In genomic region chr3:94787122-94787780, GRCm38 (mm10) we compare ENCODE assay signal across 8 mouse cellular contexts. TPM values are rescaled to one million over a fixed set of nuclear protein-coding genes. Genes with fewer than 3 reads are reported as not detected.
DNase-seq lines count a peak whose midpoint lies in the region; ATAC-seq lines count a peak whose summit lies in the region.

No protein-coding gene starts in this region.

- H3K9me3 ChIP-seq in heart, embryonic 15.5 days (replicated peaks), result no peaks in the 10 kb centered on the region
- H3K9me3 ChIP-seq in intestine, embryonic 15.5 days, result no peaks in the 10 kb centered on the region
- H3K9me3 ChIP-seq in lung, embryonic 15.5 days, result no peaks in the 10 kb centered on the region

- 7% methylated on average over 10 of the region's 11 CpGs for WGBS in heart, embryonic 15.5 days
- 4% methylated on average over 11 of the region's 11 CpGs for WGBS in intestine, embryonic 15.5 days
- 8% methylated on average over 11 of the region's 11 CpGs for WGBS in lung, embryonic 15.5 days

- peaks cover 13% of the 10 kb centered on the region for H3K27me3 ChIP-seq in heart, embryonic 15.5 days
- no peaks in the 10 kb centered on the region for H3K27me3 ChIP-seq in intestine, embryonic 15.5 days (replicated peaks)
- H3K27me3 ChIP-seq in lung, embryonic 15.5 days, result peaks cover 6% of the 10 kb centered on the region; the same call in 1 of the 2 replicates

- H3K4me2 ChIP-seq in heart, embryonic 15.5 days, result peak overlapping the region; percentile 96
- peak overlapping the region; percentile 82 for H3K4me2 ChIP-seq in intestine, embryonic 15.5 days (replicated peaks)
- peak overlapping the region; percentile 93 for H3K4me2 ChIP-seq in lung, embryonic 15.5 days

- H3K27ac ChIP-seq in heart, embryonic 15.5 days, result no peak overlapping the region
- H3K27ac ChIP-seq in intestine, embryonic 15.5 days, result peak overlapping the region; percentile 82
- peak overlapping the region; percentile 86 for H3K27ac ChIP-seq in lung, embryonic 15.5 days

- H3K4me1 ChIP-seq in heart, embryonic 15.5 days (replicated peaks), result peaks cover 13% of the 10 kb centered on the region
- peaks cover 9% of the 10 kb centered on the region for H3K4me1 ChIP-seq in intestine, embryonic 15.5 days (replicated peaks)
- H3K4me1 ChIP-seq in lung, embryonic 15.5 days, result peaks cover 11% of the 10 kb centered on the region

- H3K4me3 ChIP-seq in heart, embryonic 15.5 days, result peak overlapping the region; percentile 65
- peak overlapping the region; percentile 50 for H3K4me3 ChIP-seq in intestine, embryonic 15.5 days (replicated peaks)
- peak overlapping the region; percentile 58 for H3K4me3 ChIP-seq in lung, embryonic 15.5 days

- H3K36me3 ChIP-seq in heart, embryonic 15.5 days, result no peaks in the 10 kb centered on the region
- no peaks in the 10 kb centered on the region for H3K36me3 ChIP-seq in intestine, embryonic 15.5 days
- no peaks in the 10 kb centered on the region for H3K36me3 ChIP-seq in lung, embryonic 15.5 days

- no peak for DNase-seq in heart, adult 18-20 months
- DNase-seq in cerebellum, postnatal 36 days, result peak; percentile 19 to 27
- peak; percentile 85 for DNase-seq in yolk sac, embryonic 10.5 days (ENCODE audit: low spot score)
- DNase-seq in layer of hippocampus, adult 9-11 months, result no peak
- DNase-seq in layer of hippocampus, adult 11-12 months (ENCODE audit: low spot score), result no peak

- peak overlapping the region; percentile 47; the same call in 1 of the 2 replicates for H3K9ac ChIP-seq in heart, embryonic 15.5 days
- peak overlapping the region; percentile 44; the same call in 1 of the 2 replicates for H3K9ac ChIP-seq in intestine, embryonic 15.5 days
- H3K9ac ChIP-seq in lung, embryonic 15.5 days, result peak overlapping the region; percentile 58; the same call in 1 of the 2 replicates

- no peak for ATAC-seq in heart, embryonic 15.5 days (replicated peaks; ENCODE audit: insufficient number of reproducible peaks, insufficient read depth, low FRiP score, low read depth)
- peak; percentile 16; the same call in 1 of the 2 replicates for ATAC-seq in intestine, embryonic 15.5 days
- ATAC-seq in lung, embryonic 15.5 days (ENCODE audit: borderline replicate concordance, extremely low read depth, low FRiP score, low TSS enrichment), result no peak

RNA-seq across cellular contexts. Expression of gene Cgn, which starts 1.0 kb away (rescaled TPM):
- polyA plus RNA-seq in heart, embryonic 15.5 days (2015; fragmentation: Nextera tagmentation; extraction: Ambion mirVana), result 1.4 and 4.7 TPM in 2 replicates
- under 1 TPM; 0.37 to 0.85 TPM for total RNA-seq in heart, adult 18-20 months (2021)
- 61.7 and 71.9 TPM in 2 replicates for polyA plus RNA-seq in intestine, embryonic 15.5 days (2015; fragmentation: Nextera tagmentation; extraction: Ambion mirVana)
- 28.8 and 29.7 TPM in 2 replicates for polyA plus RNA-seq in lung, embryonic 15.5 days (2015; fragmentation: Nextera tagmentation; extraction: Ambion mirVana)

RNA-seq across cellular contexts. Expression of gene Pogz, which starts 50.1 kb away (rescaled TPM):
- 8.5 and 10.2 TPM in 2 replicates for polyA plus RNA-seq in heart, embryonic 15.5 days (2015; fragmentation: Nextera tagmentation; extraction: Ambion mirVana)
- 10 to 100 TPM; 12.9 to 20.2 TPM for total RNA-seq in heart, adult 18-20 months (2021)
- 11.6 and 12.2 TPM in 2 replicates for polyA plus RNA-seq in intestine, embryonic 15.5 days (2015; fragmentation: Nextera tagmentation; extraction: Ambion mirVana)
- polyA plus RNA-seq in lung, embryonic 15.5 days (2015; fragmentation: Nextera tagmentation; extraction: Ambion mirVana), result 13.7 and 16.3 TPM in 2 replicates

Comparison
In these comparisons a context has a peak if more than half of its experiments do, and no peak if none do; other contexts are left out.
1. DNase-seq: peak in cerebellum, postnatal 36 days (2 of 2) and yolk sac, embryonic 10.5 days (single experiment); none in heart, adult 18-20 months (0 of 2), layer of hippocampus, adult 9-11 months (single experiment) and layer of hippocampus, adult 11-12 months (single experiment).
2. Peak in every context shown above with its lines, with median percentiles within 50 percentile points of each other: H3K4me2 ChIP-seq, H3K4me3 ChIP-seq and H3K9ac ChIP-seq.